Mouse (Mus musculus) embryonic fibroblast, embryonic 13.5 days (primary cell): ENCODE data around the gene Erc2.

ENCODE experiments used
- CTCF ChIP-seq: IDR thresholded peaks from 2 replicates; pipeline ENCODE4 v1.5.1; 2011; ENCODE audit warnings: mild to moderate bottlenecking, control low read depth, low read length, moderate library complexity, borderline replicate concordance; ENCODE audit not compliant: insufficient read depth
- POLR2A ChIP-seq: IDR thresholded peaks from 2 replicates; pipeline ENCODE4 v1.6.1; 2011; ENCODE audit warnings: low read depth, mild to moderate bottlenecking, control low read depth, low read length, moderate library complexity

- no peak for TF ChIP-seq CTCF
- TF ChIP-seq POLR2A: no peak
Measured at GRCm38 (mm10) chr14:28480866-28481265, 858.6 kb downstream of the Erc2 start.
